Mouse (Mus musculus): Measurements from ENCODE around the gene Slc30a6.
"Not testable (repeated sequence)": the region's sequence is repeated elsewhere in the genome, so short reads cannot be mapped to it uniquely, and the experiment has no call there.

The Slc30a6 gene

GRCm38 (mm10) chr17:74432631-74433030 lies 37.2 kb downstream of the Slc30a6 start:
- in situ Hi-C loops (cut with MboI; ENCODE audit: low pct_unique_long_range_greater_than_20kb in 1 of 2, low sequenced_read_pairs in 2 of 2, unreplicated experiment in 1 of 2), result no loop called here

- in situ Hi-C loops (cut with MboI; ENCODE audit: low pct_unique_long_range_greater_than_20kb in 1 of 2, low sequenced_read_pairs in 2 of 2, unreplicated experiment in 1 of 2), result no loop called here
Observed at GRCm38 (mm10) chr17:74437762-74438161, 42.4 kb downstream of the Slc30a6 start.

- in situ Hi-C loops (cut with MboI; ENCODE audit: low pct_unique_long_range_greater_than_20kb in 1 of 2, low sequenced_read_pairs in 2 of 2, unreplicated experiment in 1 of 2), result no loop called here
Observed at GRCm38 (mm10) chr17:74440486-74440885, 45.1 kb downstream of the Slc30a6 start.

GRCm38 (mm10) chr17:74449776-74450175 lies 54.4 kb downstream of the Slc30a6 start:
- in situ Hi-C loops (cut with MboI; ENCODE audit: low pct_unique_long_range_greater_than_20kb in 1 of 2, low sequenced_read_pairs in 2 of 2, unreplicated experiment in 1 of 2), result no loop called here

- in situ Hi-C loops (cut with MboI; ENCODE audit: low pct_unique_long_range_greater_than_20kb in 1 of 2, low sequenced_read_pairs in 2 of 2, unreplicated experiment in 1 of 2), result no loop called here
Observed at GRCm38 (mm10) chr17:74453928-74454327, 58.5 kb downstream of the Slc30a6 start.

GRCm38 (mm10) chr17:74454660-74455059 lies 59.3 kb downstream of the Slc30a6 start:
- in situ Hi-C loops (cut with MboI; ENCODE audit: low pct_unique_long_range_greater_than_20kb in 1 of 2, low sequenced_read_pairs in 2 of 2, unreplicated experiment in 1 of 2), result no loop called here

- in situ Hi-C loops (cut with MboI; ENCODE audit: low pct_unique_long_range_greater_than_20kb in 1 of 2, low sequenced_read_pairs in 2 of 2, unreplicated experiment in 1 of 2), result no loop called here
Observed at GRCm38 (mm10) chr17:74455426-74455825, 60.0 kb downstream of the Slc30a6 start.

- in situ Hi-C loops (cut with MboI; ENCODE audit: low pct_unique_long_range_greater_than_20kb in 1 of 2, low sequenced_read_pairs in 2 of 2, unreplicated experiment in 1 of 2), result no loop called here
Observed at GRCm38 (mm10) chr17:74456825-74457224, 61.4 kb downstream of the Slc30a6 start.

GRCm38 (mm10) chr17:74457972-74458677 lies 62.7 kb downstream of the Slc30a6 start:
- in situ Hi-C loops (cut with MboI; ENCODE audit: low pct_unique_long_range_greater_than_20kb in 1 of 2, low sequenced_read_pairs in 2 of 2, unreplicated experiment in 1 of 2), result no loop called here

GRCm38 (mm10) chr17:74458711-74459408 lies 63.5 kb downstream of the Slc30a6 start, which contains the start of gene Nlrc4:
Gene Nlrc4, minus strand, starts transcription at chr17:74459142.
- in situ Hi-C loops (cut with MboI; ENCODE audit: low pct_unique_long_range_greater_than_20kb in 1 of 2, low sequenced_read_pairs in 2 of 2, unreplicated experiment in 1 of 2), result no loop called here

- in situ Hi-C loops (cut with MboI; ENCODE audit: low pct_unique_long_range_greater_than_20kb in 1 of 2, low sequenced_read_pairs in 2 of 2, unreplicated experiment in 1 of 2), result no loop called here
Observed at GRCm38 (mm10) chr17:74463510-74463909, 68.1 kb downstream of the Slc30a6 start.

- in situ Hi-C loops (cut with MboI; ENCODE audit: low pct_unique_long_range_greater_than_20kb in 1 of 2, low sequenced_read_pairs in 2 of 2, unreplicated experiment in 1 of 2), result not testable (repeated sequence)
Observed at GRCm38 (mm10) chr17:74467981-74468380, 72.6 kb downstream of the Slc30a6 start.

GRCm38 (mm10) chr17:74470133-74470532 lies 74.7 kb downstream of the Slc30a6 start:
- in situ Hi-C loops (cut with MboI; ENCODE audit: low pct_unique_long_range_greater_than_20kb in 1 of 2, low sequenced_read_pairs in 2 of 2, unreplicated experiment in 1 of 2), result not testable (repeated sequence)

Measured in mouse embryonic stem cell (cell line).